Mouse (Mus musculus): ENCODE data around the gene Fam102b. TPM values are rescaled to one million over a fixed set of nuclear protein-coding genes. Genes with fewer than 3 reads are reported as not detected.

Gene Fam102b
- total RNA-seq (2021) = 10 to 100 TPM; 33.5 to 44.5 TPM

- DNase-seq (ENCODE audit: low spot score in 2 of 2) = peak; percentile 88 to 89
- intact Hi-C loops (cut with DNase I) = loop anchor here (1.0 kb wide), 1 partner anchor 36 kb away; no protein-coding TSS in a partner anchor
Observed at GRCm38 (mm10) chr3:109027515-109027987, at the start of gene Fam102b. Fam102b (minus strand) TSS chr3:109027607.

GRCm38 (mm10) chr3:109062989-109063388, 35.6 kb upstream of the Fam102b start:
- intact Hi-C loops (cut with DNase I) = loop anchor here (1.0 to 5.0 kb wide), 4 partner anchors 36 to 206 kb away; partner anchors contain the start of genes Fam102b and Prpf38b

GRCm38 (mm10) chr3:109062391-109062790, 35.0 kb upstream of the Fam102b start:
- intact Hi-C loops (cut with DNase I) = loop anchor here (5.0 kb wide), 3 partner anchors 100 to 205 kb away; partner anchors contain the start of gene Prpf38b
- no peak for DNase-seq (ENCODE audit: low spot score in 2 of 2)

More at GRCm38 (mm10) chr3:109062989-109063388, 35.6 kb upstream of the Fam102b start:
- peak; percentile 37 to 66 for DNase-seq (ENCODE audit: low spot score in 2 of 2)

GRCm38 (mm10) chr3:109059903-109060302, 32.5 kb upstream of the Fam102b start:
- peak; percentile 13 to 69 for DNase-seq (ENCODE audit: low spot score in 2 of 2)
- intact Hi-C loops (cut with DNase I) = loop anchor here (5.0 kb wide), 3 partner anchors 98 to 203 kb away; partner anchors contain the start of gene Prpf38b

GRCm38 (mm10) chr3:109051946-109052331, 24.5 kb upstream of the Fam102b start:
- intact Hi-C loops (cut with DNase I) = no loop called here
- no peak for DNase-seq (ENCODE audit: low spot score in 2 of 2)

- no peak for DNase-seq (ENCODE audit: low spot score in 2 of 2)
- intact Hi-C loops (cut with DNase I) = no loop called here
Observed at GRCm38 (mm10) chr3:109051056-109051945, 23.9 kb upstream of the Fam102b start.

GRCm38 (mm10) chr3:109047707-109048283, 20.4 kb upstream of the Fam102b start:
- intact Hi-C loops (cut with DNase I) = no loop called here
- no peak for DNase-seq (ENCODE audit: low spot score in 2 of 2)

GRCm38 (mm10) chr3:109046428-109046827, 19.0 kb upstream of the Fam102b start:
- intact Hi-C loops (cut with DNase I) = no loop called here
- DNase-seq (ENCODE audit: low spot score in 2 of 2) = no peak

- intact Hi-C loops (cut with DNase I) = no loop called here
- no peak for DNase-seq (ENCODE audit: low spot score in 2 of 2)
Observed at GRCm38 (mm10) chr3:109043395-109043794, 16.0 kb upstream of the Fam102b start.

GRCm38 (mm10) chr3:109040908-109041307, 13.5 kb upstream of the Fam102b start:
- intact Hi-C loops (cut with DNase I) = no loop called here
- DNase-seq (ENCODE audit: low spot score in 2 of 2) = no peak

- intact Hi-C loops (cut with DNase I) = no loop called here
- DNase-seq (ENCODE audit: low spot score in 2 of 2) = no peak
Observed at GRCm38 (mm10) chr3:109034411-109034810, 7.0 kb upstream of the Fam102b start.

GRCm38 (mm10) chr3:109032306-109032705, 4.9 kb upstream of the Fam102b start:
- intact Hi-C loops (cut with DNase I) = no loop called here
- no peak for DNase-seq (ENCODE audit: low spot score in 2 of 2)

GRCm38 (mm10) chr3:109031626-109032025, 4.2 kb upstream of the Fam102b start:
- intact Hi-C loops (cut with DNase I) = no loop called here
- no peak for DNase-seq (ENCODE audit: low spot score in 2 of 2)

- DNase-seq (ENCODE audit: low spot score in 2 of 2) = no peak
- intact Hi-C loops (cut with DNase I) = no loop called here
Observed at GRCm38 (mm10) chr3:109030817-109031216, 3.4 kb upstream of the Fam102b start.

GRCm38 (mm10) chr3:109029661-109030060, 2.3 kb upstream of the Fam102b start:
- DNase-seq (ENCODE audit: low spot score in 2 of 2) = no peak
- intact Hi-C loops (cut with DNase I) = no loop called here

- DNase-seq (ENCODE audit: low spot score in 2 of 2) = peak in 1 of 2 experiments; percentile 42
Observed at GRCm38 (mm10) chr3:109026991-109027470, 376 bp downstream of the Fam102b start.

GRCm38 (mm10) chr3:109026462-109026990, 881 bp downstream of the Fam102b start:
- intact Hi-C loops (cut with DNase I) = no loop called here
- no peak for DNase-seq (ENCODE audit: low spot score in 2 of 2)

More at GRCm38 (mm10) chr3:109026991-109027470, 376 bp downstream of the Fam102b start:
- intact Hi-C loops (cut with DNase I) = loop anchor here (1.0 kb wide), 1 partner anchor 36 kb away; no protein-coding TSS in a partner anchor

GRCm38 (mm10) chr3:109025579-109025978, 1.8 kb downstream of the Fam102b start:
- intact Hi-C loops (cut with DNase I) = no loop called here
- DNase-seq (ENCODE audit: low spot score in 2 of 2) = peak; percentile 69 to 73

- DNase-seq (ENCODE audit: low spot score in 2 of 2) = no peak
- intact Hi-C loops (cut with DNase I) = no loop called here
Observed at GRCm38 (mm10) chr3:109023066-109023465, 4.3 kb downstream of the Fam102b start.
